Mouse (Mus musculus) limb, embryonic 10.5 days (tissue): ENCODE measurements around the gene Ubd. TPM values are rescaled to one million over a fixed set of nuclear protein-coding genes. Genes with fewer than 3 reads are reported as not detected.

ENCODE experiments used
- DNase-seq: peaks from one replicate; pipeline ENCODE4 v3.0.0-alpha.2; 2017; ENCODE audit warnings: low spot score
- H3K27ac ChIP-seq: fragments of 300-500 bp; sonication (generic); 2 replicates; pipeline ENCODE4 v1.5.1; 2016; ENCODE audit warnings: mild to moderate bottlenecking
- H3K27me3 ChIP-seq: fragments of 300-500 bp; sonication (generic); 2 replicates; pipeline ENCODE4 v1.6.1; 2016; ENCODE audit warnings: low read depth, mild to moderate bottlenecking; ENCODE audit not compliant: poor library complexity, severe bottlenecking
- H3K36me3 ChIP-seq: fragments of 300-500 bp; sonication (generic); 2 replicates; pipeline ENCODE4 v1.6.1; 2016; ENCODE audit warnings: mild to moderate bottlenecking, moderate library complexity
- H3K4me1 ChIP-seq: fragments of 300-500 bp; sonication (generic); 2 replicates; pipeline ENCODE4 v1.6.1; 2016
- H3K4me3 ChIP-seq: fragments of 300-500 bp; sonication (generic); 2 replicates; pipeline ENCODE4 v1.5.1; 2016; ENCODE audit warnings: mild to moderate bottlenecking, moderate library complexity
- H3K9me3 ChIP-seq: fragments of 300-500 bp; sonication (generic); replicated peaks from 2 replicates; pipeline ENCODE4 v1.6.1; 2016; ENCODE audit warnings: mild to moderate bottlenecking
- WGBS: fragments of 180-500 bp; shearing (Covaris S2); methylation state at CpG from one replicate; pipeline ENCODE4 v1.1.7; 2016; 5-methylcytosine and 5-hydroxymethylcytosine counted together
- polyA plus RNA-seq: library from polyadenylated mRNA; unstranded; fragments of >200 nt; fragmentation: Nextera tagmentation; extraction: Ambion mirVana; gene quantifications from 2 replicates; pipeline ENCODE4 v1.2.1, GENCODE M21; 2016

The Ubd gene
- not detected in 2 replicates for polyA plus RNA-seq

DNA sequence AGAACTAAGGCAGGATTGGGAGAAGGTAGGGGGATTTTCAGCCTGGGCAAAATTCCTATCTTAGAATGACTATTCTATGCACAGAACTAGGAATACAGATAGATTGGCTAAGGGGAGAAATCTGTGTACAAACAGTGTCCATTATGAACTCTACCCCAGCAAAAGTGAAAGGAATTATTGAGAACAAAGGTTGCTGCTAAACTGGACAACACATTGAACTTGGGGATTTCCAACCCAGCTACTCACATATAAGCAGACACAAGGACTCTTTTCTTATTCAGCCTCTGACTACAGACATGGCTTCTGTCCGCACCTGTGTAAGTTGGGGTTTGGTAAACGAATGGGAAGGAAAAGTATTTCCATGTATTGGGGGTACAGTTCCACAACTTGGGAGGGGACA, at the start of gene Ubd:
Ubd (plus strand) TSS at position 237 of the 400 bp plus-strand sequence.
- no peak for DNase-seq
- no peaks in the 10 kb centered on the region for H3K36me3 ChIP-seq
- WGBS: 94% methylated on average over 2 of the region's 2 CpGs

GRCm38 (mm10) chr17:37161394-37161793, 32.3 kb upstream of the Ubd start, which contains the start of gene Olfr93:
Gene Olfr93 (minus strand): TSS chr17:37161494.
- no peak for DNase-seq
- Histone ChIP-seq H3K4me1 (no peaks in the 10 kb centered on the region), H3K27ac (no peak within 1 kb of the TSS), H3K4me3 (no peak within 1 kb of the TSS), H3K36me3 (no peaks in the 10 kb centered on the region), H3K9me3 (no peaks in the 10 kb centered on the region), H3K27me3 (no peaks in the 10 kb centered on the region)

More for the DNA sequence above, at the start of gene Ubd:
- Histone ChIP-seq H3K27ac (no peak within 1 kb of the TSS), H3K9me3 (no peaks in the 10 kb centered on the region), H3K27me3 (peaks cover 42% of the 10 kb centered on the region), H3K4me3 (no peak within 1 kb of the TSS), H3K4me1 (0 out of 2 replicates have a peak, but pooled peaks cover 9% of the 10 kb centered on the region)

DNA sequence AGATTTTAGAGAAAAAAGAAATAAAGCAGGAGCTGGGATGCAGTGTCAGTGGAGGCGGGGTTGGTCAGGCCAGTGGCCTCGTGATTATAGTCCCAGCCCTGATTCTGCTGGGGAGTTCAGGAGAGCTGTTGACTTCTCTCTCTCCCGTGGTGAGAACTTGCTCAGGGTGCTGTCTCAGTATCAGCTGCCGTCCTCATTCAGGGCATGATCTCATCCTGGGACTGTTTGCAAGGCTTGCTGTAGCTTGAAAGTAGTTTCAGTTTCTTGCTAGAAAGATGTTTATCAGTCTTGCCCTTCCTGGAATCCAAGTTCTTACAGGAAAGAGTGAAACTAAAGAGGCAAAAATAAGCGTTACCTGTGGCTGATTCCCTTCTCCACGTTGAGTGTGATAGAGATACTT, 8.2 kb upstream of the Ubd start:
- WGBS: 49% methylated on average over 6 of the region's 6 CpGs

DNA sequence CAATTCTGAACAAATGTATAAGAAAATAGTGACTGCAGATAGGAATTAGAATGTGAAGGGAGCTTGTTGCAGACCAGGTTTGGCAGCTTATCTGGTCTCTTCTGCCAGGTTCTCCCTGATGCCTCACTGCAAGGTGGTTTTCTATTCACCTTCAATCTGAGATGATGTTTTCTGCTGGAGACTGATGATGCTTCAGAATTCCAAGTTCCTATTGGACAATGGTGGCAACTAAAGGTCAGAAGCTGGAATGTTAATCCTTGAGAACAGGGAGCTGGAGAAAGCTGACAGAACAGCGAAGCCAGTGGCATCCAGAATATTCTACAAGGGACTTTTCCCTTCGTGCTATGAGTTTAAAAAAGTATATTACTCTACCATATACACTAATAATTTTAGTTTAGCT, 3.0 kb upstream of the Ubd start:
- WGBS: 42% methylated on average over 2 of the region's 2 CpGs
- H3K27ac ChIP-seq: no peak overlapping the region
- peaks cover 12% of the 10 kb centered on the region for H3K27me3 ChIP-seq
- H3K36me3 ChIP-seq: no peaks in the 10 kb centered on the region
- H3K4me3 ChIP-seq: no peak overlapping the region
- H3K9me3 ChIP-seq: no peaks in the 10 kb centered on the region
- no peak for DNase-seq
- no peaks in the 10 kb centered on the region for H3K4me1 ChIP-seq

More for the DNA sequence above, 8.2 kb upstream of the Ubd start:
- no peaks in the 10 kb centered on the region for H3K4me1 ChIP-seq
- H3K27ac ChIP-seq: no peak overlapping the region
- DNase-seq: no peak
- H3K36me3 ChIP-seq: no peaks in the 10 kb centered on the region
- H3K4me3 ChIP-seq: no peak overlapping the region
- no peaks in the 10 kb centered on the region for H3K9me3 ChIP-seq
- no peaks in the 10 kb centered on the region for H3K27me3 ChIP-seq

GRCm38 (mm10) chr17:37193032-37193431, 660 bp upstream of the Ubd start:
- Histone ChIP-seq H3K9me3 (no peaks in the 10 kb centered on the region), H3K4me1 (0 out of 2 replicates have a peak, but pooled peaks cover 9% of the 10 kb centered on the region), H3K27ac (no peak overlapping the region), H3K27me3 (peaks cover 35% of the 10 kb centered on the region), H3K36me3 (no peaks in the 10 kb centered on the region), H3K4me3 (no peak overlapping the region)
- DNase-seq: no peak

DNA sequence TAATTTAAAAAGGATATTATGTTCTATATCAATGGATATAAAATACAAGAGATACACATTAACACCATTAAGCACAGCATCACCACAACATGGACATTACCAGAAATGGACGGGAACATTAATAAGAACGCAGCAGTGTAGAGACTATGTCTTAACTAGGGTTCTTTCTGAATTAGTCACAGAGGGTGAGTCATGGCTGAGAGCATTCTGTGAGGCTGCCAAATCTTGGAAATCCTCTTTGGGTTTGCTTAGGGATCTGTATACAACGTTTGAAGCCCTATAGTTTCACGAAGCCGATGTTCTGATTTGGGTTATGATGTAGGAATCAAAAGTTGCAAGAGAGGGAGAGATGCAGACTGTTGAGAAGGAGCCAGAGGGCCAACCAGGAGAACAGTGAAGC, 1.1 kb downstream of the Ubd start:
- Histone ChIP-seq H3K9me3 (no peaks in the 10 kb centered on the region), H3K4me1 (0 out of 2 replicates have a peak, but pooled peaks cover 9% of the 10 kb centered on the region), H3K4me3 (no peak overlapping the region), H3K36me3 (no peaks in the 10 kb centered on the region), H3K27me3 (peaks cover 52% of the 10 kb centered on the region), H3K27ac (no peak overlapping the region)
- 97% methylated on average over 5 of the region's 5 CpGs for WGBS
- DNase-seq: no peak

GRCm38 (mm10) chr17:37196845-37197724, 3.4 kb downstream of the Ubd start:
- Histone ChIP-seq H3K9me3 (no peaks in the 10 kb centered on the region), H3K4me3 (peak overlapping the region; percentile 62), H3K27ac (peak overlapping the region; percentile 82), H3K36me3 (no peaks in the 10 kb centered on the region), H3K27me3 (peaks cover 52% of the 10 kb centered on the region), H3K4me1 (0 out of 2 replicates have a peak, but pooled peaks cover 9% of the 10 kb centered on the region)
- peak; percentile 80 for DNase-seq
- under 1% methylated on average over 77 of the region's 77 CpGs for WGBS

DNA sequence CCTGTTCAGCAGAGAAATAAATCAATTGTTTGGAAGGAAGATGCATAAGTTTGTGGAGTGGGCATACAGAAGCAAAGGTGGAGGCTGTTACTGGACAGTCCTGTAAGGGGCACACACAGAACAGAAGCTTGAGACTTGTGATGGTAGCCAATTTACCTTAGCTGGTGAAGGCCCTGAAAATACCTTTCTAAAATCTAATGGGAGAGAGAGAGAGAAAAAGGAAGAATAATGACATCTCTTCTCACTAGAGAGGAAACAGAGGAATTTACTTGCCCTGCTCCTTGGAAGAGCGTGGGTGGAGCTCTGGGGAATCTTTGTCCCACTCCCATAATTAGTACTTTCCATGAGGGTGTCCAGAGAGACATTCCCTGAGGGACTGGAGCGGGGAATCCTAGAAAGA, 7.2 kb downstream of the Ubd start, which contains the start of gene Olfr94:
Olfr94 (minus strand) TSS at position 101 of the 400 bp plus-strand sequence.
- no peaks in the 10 kb centered on the region for H3K36me3 ChIP-seq
- peaks cover 39% of the 10 kb centered on the region for H3K27me3 ChIP-seq
- no peak within 1 kb of the TSS for H3K4me3 ChIP-seq
- H3K27ac ChIP-seq: no peak within 1 kb of the TSS
- WGBS: 82% methylated on average over 2 of the region's 2 CpGs
- H3K9me3 ChIP-seq: no peaks in the 10 kb centered on the region
- H3K4me1 ChIP-seq: 0 out of 2 replicates have a peak, but pooled peaks cover 9% of the 10 kb centered on the region
- DNase-seq: no peak

DNA sequence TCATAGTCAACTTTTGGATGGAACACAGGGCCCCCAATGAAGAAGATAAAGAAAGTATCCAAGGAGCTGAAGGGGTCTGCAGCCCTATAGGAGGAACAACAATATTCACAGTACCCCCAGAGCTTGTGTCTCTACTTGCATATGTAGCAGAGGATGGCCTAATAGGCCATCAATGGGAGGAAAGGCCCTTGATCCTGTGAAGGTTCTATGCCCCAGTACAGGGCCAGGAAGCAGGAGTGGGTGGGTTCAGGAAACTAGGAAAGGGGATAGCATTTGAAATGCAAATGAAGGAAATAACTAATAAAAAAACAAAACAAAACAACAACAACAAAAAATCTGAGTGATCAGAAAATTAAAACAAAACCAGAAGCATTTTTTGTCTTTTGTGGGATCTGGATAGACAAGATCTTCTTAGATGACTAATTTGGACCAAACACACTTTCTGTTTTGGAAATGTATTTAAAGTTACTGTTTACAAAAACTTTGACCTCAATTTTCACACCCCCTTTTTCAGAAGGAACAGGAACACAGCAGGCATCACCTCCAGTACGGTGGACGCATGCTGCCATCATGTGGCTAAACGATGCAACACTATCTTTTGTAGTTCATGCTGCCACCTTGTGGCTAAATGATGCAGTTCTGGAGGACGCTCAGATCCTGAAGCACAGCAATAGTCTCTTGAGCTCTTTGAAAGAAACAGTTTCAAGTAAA, 9.7 kb downstream of the Ubd start:
- Histone ChIP-seq H3K4me1 (no peaks in the 10 kb centered on the region), H3K27ac (no peak overlapping the region), H3K4me3 (no peak overlapping the region), H3K36me3 (no peaks in the 10 kb centered on the region), H3K27me3 (peaks cover 14% of the 10 kb centered on the region), H3K9me3 (no peaks in the 10 kb centered on the region)
- under 1% methylated on average over 4 of the region's 4 CpGs for WGBS
- DNase-seq: peak; percentile 81

- Histone ChIP-seq H3K27me3 (peaks cover 9% of the 10 kb centered on the region; the same call in 1 of the 2 replicates), H3K36me3 (no peaks in the 10 kb centered on the region), H3K27ac (no peak overlapping the region), H3K4me3 (no peak overlapping the region), H3K4me1 (no peaks in the 10 kb centered on the region), H3K9me3 (no peaks in the 10 kb centered on the region)
- 29% methylated on average over 3 of the region's 3 CpGs for WGBS
- DNase-seq: no peak
Measured at GRCm38 (mm10) chr17:37203917-37204236, 10.2 kb downstream of the Ubd start.

DNA sequence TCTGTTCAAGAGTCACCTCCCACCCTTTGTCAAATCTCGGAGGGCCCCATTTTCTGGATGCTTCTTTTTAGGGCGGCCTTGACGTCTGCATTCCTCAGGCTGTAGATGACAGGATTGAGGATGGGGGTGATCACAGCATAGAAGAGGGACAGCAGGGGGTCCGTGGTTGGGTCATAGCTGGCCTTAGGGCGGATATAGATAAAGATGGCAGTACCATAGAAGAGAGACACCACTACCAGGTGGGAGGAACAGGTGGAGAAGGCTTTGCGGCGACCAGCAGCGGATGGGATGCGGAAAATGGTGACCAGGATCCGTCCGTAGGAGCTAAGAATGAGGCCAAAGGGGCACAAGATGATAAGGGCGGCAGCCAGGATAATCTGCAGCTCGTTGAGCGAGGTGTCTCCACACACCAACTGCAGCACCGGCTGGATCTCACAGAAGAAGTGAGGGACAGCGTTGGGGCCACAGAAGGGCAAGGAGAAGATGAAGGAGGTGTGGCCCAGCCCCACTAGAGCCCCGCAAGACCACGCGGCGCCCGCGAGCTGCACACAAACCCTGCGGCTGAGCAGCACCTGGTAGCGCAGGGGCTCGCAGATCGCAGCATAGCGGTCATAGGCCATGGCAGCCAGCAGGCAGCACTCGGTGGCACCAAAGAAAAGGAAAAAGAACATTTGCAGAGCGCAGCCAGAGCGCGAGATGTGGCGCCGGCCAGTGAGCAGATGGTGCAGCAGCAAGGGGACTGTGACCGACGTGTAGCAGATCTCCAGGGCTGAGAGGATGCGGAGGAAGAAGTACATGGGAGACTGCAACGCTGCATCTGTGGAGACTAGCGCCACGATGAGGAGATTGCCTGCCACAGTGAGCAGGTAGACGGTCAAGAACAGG, 17.4 kb downstream of the Ubd start:
- Histone ChIP-seq H3K36me3 (no peaks in the 10 kb centered on the region), H3K4me3 (peak overlapping the region; percentile 42), H3K27me3 (peaks cover 35% of the 10 kb centered on the region), H3K9me3 (no peaks in the 10 kb centered on the region), H3K4me1 (peaks cover 6% of the 10 kb centered on the region), H3K27ac (no peak overlapping the region)
- peak; percentile 35 for DNase-seq
- WGBS: 19% methylated on average over 40 of the region's 40 CpGs

DNA sequence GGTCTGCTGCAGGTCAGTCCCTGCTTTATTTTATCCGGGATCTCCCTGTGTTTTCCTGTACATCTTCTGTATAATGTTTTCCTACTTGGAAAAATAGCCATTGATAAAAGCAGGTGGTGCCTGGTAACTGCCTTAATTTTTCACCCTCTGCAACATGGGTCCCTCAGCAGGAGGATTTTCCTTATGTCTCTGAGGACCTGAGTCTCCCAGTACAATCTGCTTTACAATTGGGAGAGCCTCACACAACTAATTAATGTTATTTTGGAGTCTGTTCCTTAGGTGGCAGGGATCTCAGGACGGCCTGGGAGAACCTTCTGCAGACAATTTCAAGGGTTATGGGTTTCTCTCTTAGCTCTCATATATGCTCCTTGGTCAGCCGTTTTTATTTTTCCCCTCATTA, 19.3 kb downstream of the Ubd start, which contains the start of gene Olfr95:
Olfr95 (minus strand) TSS at position 101 of the 400 bp plus-strand sequence.
- Histone ChIP-seq H3K27ac (no peak within 1 kb of the TSS), H3K4me1 (peaks cover 6% of the 10 kb centered on the region), H3K27me3 (peaks cover 35% of the 10 kb centered on the region), H3K9me3 (no peaks in the 10 kb centered on the region), H3K36me3 (no peaks in the 10 kb centered on the region), H3K4me3 (no peak within 1 kb of the TSS)
- no peak for DNase-seq
- WGBS: 79% methylated on average over 3 of the region's 3 CpGs
